Mouse (Mus musculus) CH12.LX (cell line): Measurements from ENCODE around the gene Safb2. TPM values are rescaled to one million over a fixed set of nuclear protein-coding genes. Genes with fewer than 3 reads are reported as not detected.

Experiments used
- DNase-seq: peaks from one replicate; pipeline ENCODE4 v3.0.0-alpha.2; 2013; ENCODE audit errors: extremely low read depth
- H3K27ac ChIP-seq: 2 replicates; pipeline ENCODE4 v1.5.1; 2012; ENCODE audit warnings: low read depth, mild to moderate bottlenecking, control low read depth, moderate library complexity; ENCODE audit not compliant: insufficient read depth
- H3K27me3 ChIP-seq: replicated peaks from 2 replicates; pipeline ENCODE3; 2012; ENCODE audit warnings: inconsistent platforms
- H3K36me3 ChIP-seq, 2 experiments: replicated peaks in 1 of 2; 2 replicates each; pipeline versions ENCODE3 to v1.6.1; 2012; ENCODE audit warnings: inconsistent platforms in 1 of 2, low read length in 1 of 2, mild to moderate bottlenecking in 1 of 2, mixed read lengths in 1 of 2, moderate library complexity in 1 of 2; ENCODE audit not compliant: control insufficient read depth in 1 of 2, insufficient read depth in 1 of 2
- H3K4me1 ChIP-seq, 2 experiments: 2 replicates each; pipeline ENCODE4 v1.6.1; 2012; ENCODE audit warnings: inconsistent platforms in 1 of 2, moderate library complexity in 1 of 2; ENCODE audit not compliant: insufficient read depth in 2 of 2, control insufficient read depth in 1 of 2
- H3K4me2 ChIP-seq: 2 replicates; pipeline ENCODE4 v1.6.1; 2012; ENCODE audit warnings: low read depth, mild to moderate bottlenecking, control low read depth; ENCODE audit not compliant: poor library complexity, insufficient read depth, severe bottlenecking
- H3K4me3 ChIP-seq, 3 experiments: fragments of 150-350 bp in 1 of 3; sonication (generic) in 1 of 3; replicated peaks in 1 of 3; 2 replicates each; pipeline versions ENCODE3 to v1.5.1; 2011 to 2012; ENCODE audit warnings: low read depth in 2 of 3, low read length in 2 of 3, mild to moderate bottlenecking in 2 of 3, moderate library complexity in 2 of 3, control low read depth in 1 of 3, improper control_type of control experiment in 1 of 3, inconsistent platforms in 1 of 3, mixed read lengths in 1 of 3; ENCODE audit not compliant: poor library complexity in 1 of 3
- H3K79me2 ChIP-seq: replicated peaks from 2 replicates; pipeline ENCODE4 v1.6.1; 2012; ENCODE audit warnings: mild to moderate bottlenecking, moderate library complexity; ENCODE audit not compliant: control insufficient read depth, poor library complexity, insufficient read depth, severe bottlenecking; ENCODE audit errors: extremely low read depth
- H3K9ac ChIP-seq: 2 replicates; pipeline ENCODE4 v1.6.1; 2012; ENCODE audit warnings: low read depth, mild to moderate bottlenecking, control low read depth, moderate library complexity; ENCODE audit not compliant: insufficient read depth
- H3K9me3 ChIP-seq: replicated peaks from 2 replicates; pipeline ENCODE3; 2012; ENCODE audit warnings: low read length, inconsistent platforms, mixed read lengths
- BHLHE40 ChIP-seq: IDR thresholded peaks from 2 replicates; pipeline ENCODE4 v1.6.1; 2011; ENCODE audit warnings: mild to moderate bottlenecking, low read depth, low read length, improper control_type of control experiment
- CHD1 ChIP-seq: IDR thresholded peaks from 2 replicates; pipeline ENCODE4 v1.6.1; 2012; ENCODE audit warnings: low read depth, low read length, improper control_type of control experiment, inconsistent platforms
- CHD2 ChIP-seq: IDR thresholded peaks from 2 replicates; pipeline ENCODE4 v1.6.1; 2011; ENCODE audit warnings: low read length, improper control_type of control experiment
- CTCF ChIP-seq, 2 experiments: IDR thresholded peaks in 1 of 2; conservative IDR thresholded peaks in 1 of 2; 2 replicates each; pipeline ENCODE4 v1.5.1; 2011 to 2012; ENCODE audit warnings: low read depth in 2 of 2, low read length in 2 of 2, improper control_type of control experiment in 1 of 2, inconsistent platforms in 1 of 2, mild to moderate bottlenecking in 1 of 2, moderate library complexity in 1 of 2
- EP300 ChIP-seq: IDR thresholded peaks from 2 replicates; pipeline ENCODE4 v1.6.1; 2011; ENCODE audit warnings: low read length, improper control_type of control experiment
- ETS1 ChIP-seq: conservative IDR thresholded peaks from 2 replicates; pipeline ENCODE4 v1.6.1; 2012; ENCODE audit warnings: low read depth, mild to moderate bottlenecking, inconsistent platforms, low read length, improper control_type of control experiment, moderate library complexity
- HCFC1 ChIP-seq: IDR thresholded peaks from 2 replicates; pipeline ENCODE4 v1.6.1; 2012; ENCODE audit warnings: low read depth, mild to moderate bottlenecking, inconsistent platforms, low read length, improper control_type of control experiment
- IRF4 ChIP-seq: IDR thresholded peaks from 2 replicates; pipeline ENCODE4 v1.6.1; 2014; ENCODE audit warnings: low read depth, mild to moderate bottlenecking, inconsistent platforms, low read length, improper control_type of control experiment
- JUN ChIP-seq: IDR thresholded peaks from 2 replicates; pipeline ENCODE4 v1.6.1; 2011; ENCODE audit warnings: low read depth, mild to moderate bottlenecking, low read length, improper control_type of control experiment, moderate library complexity; ENCODE audit not compliant: insufficient read depth
- MXI1 ChIP-seq: IDR thresholded peaks from 2 replicates; pipeline ENCODE4 v1.6.1; 2011; ENCODE audit warnings: mild to moderate bottlenecking, low read depth, low read length, improper control_type of control experiment
- MYC ChIP-seq: IDR thresholded peaks from 2 replicates; pipeline ENCODE4 v1.6.1; 2011; ENCODE audit warnings: low read depth, mild to moderate bottlenecking, improper control_type of control experiment, low read length
- PAX5 ChIP-seq: IDR thresholded peaks from 2 replicates; pipeline ENCODE4 v1.6.1; 2012; ENCODE audit warnings: low read length, inconsistent platforms, mixed read lengths
- POLR2AphosphoS2 ChIP-seq: IDR thresholded peaks from 2 replicates; pipeline ENCODE4 v1.6.1; 2011; ENCODE audit warnings: low read depth, low read length, improper control_type of control experiment
- RAD21 ChIP-seq: IDR thresholded peaks from 2 replicates; pipeline ENCODE4 v1.6.1; 2011; ENCODE audit warnings: low read depth, mild to moderate bottlenecking, low read length, improper control_type of control experiment, moderate library complexity
- RCOR1 ChIP-seq: conservative IDR thresholded peaks from 2 replicates; pipeline ENCODE4 v1.6.1; 2012; ENCODE audit warnings: low read depth, mild to moderate bottlenecking, inconsistent platforms, low read length, improper control_type of control experiment
- SIN3A ChIP-seq: IDR thresholded peaks from 2 replicates; pipeline ENCODE4 v1.6.1; 2012; ENCODE audit warnings: low read length, improper control_type of control experiment, inconsistent platforms
- SMC3 ChIP-seq: IDR thresholded peaks from 2 replicates; pipeline ENCODE4 v1.6.1; 2011; ENCODE audit warnings: low read depth, low read length, improper control_type of control experiment
- ZC3H11A ChIP-seq: IDR thresholded peaks from 2 replicates; pipeline ENCODE4 v1.6.1; 2012; ENCODE audit warnings: low read depth, mild to moderate bottlenecking, inconsistent platforms, low read length, improper control_type of control experiment
- ZKSCAN1 ChIP-seq: IDR thresholded peaks from 2 replicates; pipeline ENCODE4 v1.6.1; 2012; ENCODE audit warnings: low read depth, inconsistent platforms, low read length, improper control_type of control experiment, borderline replicate concordance
- ZMIZ1 ChIP-seq: IDR thresholded peaks from 2 replicates; pipeline ENCODE4 v1.6.1; 2012; ENCODE audit warnings: low read depth, mild to moderate bottlenecking, inconsistent platforms, low read length, improper control_type of control experiment
- dilution Hi-C: fragments of 300-500 bp; cut with MboI; formaldehyde crosslinking; loops from 2 replicates; pipeline ENCODE4 v1.14.3; 2020; ENCODE audit warnings: low sequenced_read_pairs; ENCODE audit not compliant: extremely low pct_unique_long_range_greater_than_20kb, extremely low pct_ligation_motif_present
- in situ Hi-C: fragments of 300-500 bp; cut with MboI; formaldehyde crosslinking; loops from 3 replicates; pipeline ENCODE4 v1.14.3; 2019; ENCODE audit warnings: low sequenced_read_pairs, low pct_ligation_motif_present, low pct_unique_long_range_greater_than_20kb, mixed read lengths
- polyA plus RNA-seq: library from polyadenylated mRNA; unstranded; fragments of >175 nt; gene quantifications from 2 replicates; pipeline ENCODE4 v1.2.1, GENCODE M21; 2012; ENCODE audit warnings: low read depth; ENCODE audit not compliant: insufficient read length
- total RNA-seq, 2 experiments: library from RNA; depleted of rRNA; stranded (reverse); fragments of 300-350 nt in 1 of 2; fragments of >200 nt in 1 of 2; gene quantifications; 2 replicates each; pipeline ENCODE4 v1.2.3; 2012 to 2014

The Safb2 gene
- total and polyA plus RNA-seq, 3 experiments: 13.8 to 170 (median 74.0) TPM

GRCm38 (mm10) chr17:56511707-56512090 lies 72.7 kb downstream of the Safb2 start (continued):
- TF ChIP-seq PAX5: no peak

- DNase-seq: no peak
These were observed 73.2 kb downstream of the Safb2 start for GRCm38 (mm10) chr17:56510970-56511706.

More at GRCm38 (mm10) chr17:56510970-56511706, 73.2 kb downstream of the Safb2 start:
- dilution Hi-C loops (no loop called here), in situ Hi-C loops (no loop called here)
- H3K4me3 ChIP-seq: no peak overlapping the region
- H3K36me3 ChIP-seq: no peaks in the 10 kb centered on the region
- H3K27ac ChIP-seq: no peak overlapping the region
- peaks cover 20% of the 10 kb centered on the region for H3K27me3 ChIP-seq
- no peak overlapping the region for H3K9ac ChIP-seq
- TF ChIP-seq CHD2: no peak
- TF ChIP-seq CTCF (conservative IDR thresholded peaks at IDR 0.05 in 1 of 2, IDR thresholded peaks at IDR 0.05 in 1 of 2; ENCODE audit: low read depth in 2 of 2, low read length in 2 of 2): no peak
- no peak for TF ChIP-seq JUN
- TF ChIP-seq IRF4: no peak
- TF ChIP-seq ZC3H11A: no peak
- TF ChIP-seq SIN3A: no peak
- no peak for TF ChIP-seq SMC3
- TF ChIP-seq CHD1: no peak
- TF ChIP-seq RAD21: no peak
- no peak for TF ChIP-seq MYC
- no peak for TF ChIP-seq ZMIZ1
- TF ChIP-seq RCOR1: no peak
- no peak for TF ChIP-seq HCFC1
- no peak for TF ChIP-seq POLR2AphosphoS2
- TF ChIP-seq BHLHE40: no peak
- TF ChIP-seq ZKSCAN1: no peak
- no peak for TF ChIP-seq MXI1
- no peak for TF ChIP-seq ETS1
- no peak for TF ChIP-seq EP300
- H3K4me2 ChIP-seq: no peak overlapping the region
- no peaks in the 10 kb centered on the region for H3K79me2 ChIP-seq
- peaks cover 23% of the 10 kb centered on the region for H3K9me3 ChIP-seq
- peaks cover 2 to 12% of the 10 kb centered on the region in 2 experiments; a peak in 1 of 4 replicates for H3K4me1 ChIP-seq

Other genes starting within 250 kb of the Safb2 start
- 31.6 and 41.1 TPM in 2 replicates for gene Ptprs, start 108.1 kb downstream of the Safb2 start, total RNA-seq (2012; rRNA removed)
- gene Ptprs, start 108.1 kb downstream of the Safb2 start, total RNA-seq (2014; rRNA removed): 10.4 and 11.3 TPM in 2 replicates
- 20.7 and 27.0 TPM in 2 replicates for gene Ptprs, start 108.1 kb downstream of the Safb2 start, polyA plus RNA-seq
- gene Znrf4, start 72.2 kb downstream of the Safb2 start, total RNA-seq (2012; rRNA removed): not detected in 2 replicates
- gene Znrf4, start 72.2 kb downstream of the Safb2 start, total RNA-seq (2014; rRNA removed): not detected in 2 replicates
- gene Znrf4, start 72.2 kb downstream of the Safb2 start, polyA plus RNA-seq: not detected in 2 replicates
- gene Gm20219, start 30.2 kb downstream of the Safb2 start, total RNA-seq (2012; rRNA removed): 0.42 TPM in 2 replicates
- gene Gm20219, start 30.2 kb downstream of the Safb2 start, total RNA-seq (2014; rRNA removed): not detected in 2 replicates
- gene Gm20219, start 30.2 kb downstream of the Safb2 start, polyA plus RNA-seq: 1.4 and 1.6 TPM in 2 replicates
- gene Safb, start 240 bp upstream of the Safb2 start, total RNA-seq (2012; rRNA removed): 75.9 and 88.5 TPM in 2 replicates
- 19.7 and 25.4 TPM in 2 replicates for gene Safb, start 240 bp upstream of the Safb2 start, total RNA-seq (2014; rRNA removed)
- gene Safb, start 240 bp upstream of the Safb2 start, polyA plus RNA-seq: 135 and 142 TPM in 2 replicates
- gene 2410015M20Rik, start 25.2 kb upstream of the Safb2 start, total RNA-seq (2012; rRNA removed): 249 and 272 TPM in 2 replicates
- gene 2410015M20Rik, start 25.2 kb upstream of the Safb2 start, total RNA-seq (2014; rRNA removed): 154 TPM in 2 replicates
- gene 2410015M20Rik, start 25.2 kb upstream of the Safb2 start, polyA plus RNA-seq: 178 and 202 TPM in 2 replicates
- gene Rpl36, start 28.8 kb upstream of the Safb2 start, total RNA-seq (2012; rRNA removed): 4,187 and 4,995 TPM in 2 replicates
- gene Rpl36, start 28.8 kb upstream of the Safb2 start, total RNA-seq (2014; rRNA removed): 1,342 and 1,734 TPM in 2 replicates
- 1,364 and 1,412 TPM in 2 replicates for gene Rpl36, start 28.8 kb upstream of the Safb2 start, polyA plus RNA-seq
- 115 and 151 TPM in 2 replicates for gene Lonp1, start 42.3 kb upstream of the Safb2 start, total RNA-seq (2012; rRNA removed)
- gene Lonp1, start 42.3 kb upstream of the Safb2 start, total RNA-seq (2014; rRNA removed): 65.4 and 69.6 TPM in 2 replicates
- 99.4 and 112 TPM in 2 replicates for gene Lonp1, start 42.3 kb upstream of the Safb2 start, polyA plus RNA-seq
- 0.21 and 0.25 TPM in 2 replicates for gene Catsperd, start 43.6 kb upstream of the Safb2 start, total RNA-seq (2012; rRNA removed)
- 0.16 and 0.49 TPM in 2 replicates for gene Catsperd, start 43.6 kb upstream of the Safb2 start, total RNA-seq (2014; rRNA removed)
- 0.36 and 0.45 TPM in 2 replicates for gene Catsperd, start 43.6 kb upstream of the Safb2 start, polyA plus RNA-seq
- gene Ranbp3, start 88.7 kb upstream of the Safb2 start, total RNA-seq (2012; rRNA removed): 77.9 and 91.6 TPM in 2 replicates
- 71.5 and 79.5 TPM in 2 replicates for gene Ranbp3, start 88.7 kb upstream of the Safb2 start, total RNA-seq (2014; rRNA removed)
- 86.0 and 86.8 TPM in 2 replicates for gene Ranbp3, start 88.7 kb upstream of the Safb2 start, polyA plus RNA-seq
- 201 and 207 TPM in 2 replicates for gene Ndufa11, start 133.2 kb upstream of the Safb2 start, total RNA-seq (2012; rRNA removed)
- 97.9 and 124 TPM in 2 replicates for gene Ndufa11, start 133.2 kb upstream of the Safb2 start, total RNA-seq (2014; rRNA removed)
- 131 and 155 TPM in 2 replicates for gene Ndufa11, start 133.2 kb upstream of the Safb2 start, polyA plus RNA-seq
- gene Vmac, start 133.4 kb upstream of the Safb2 start, total RNA-seq (2012; rRNA removed): 3.5 and 5.1 TPM in 2 replicates
- 3.2 and 4.2 TPM in 2 replicates for gene Vmac, start 133.4 kb upstream of the Safb2 start, total RNA-seq (2014; rRNA removed)
- 3.4 and 3.7 TPM in 2 replicates for gene Vmac, start 133.4 kb upstream of the Safb2 start, polyA plus RNA-seq
- 0.25 and 0.34 TPM in 2 replicates for gene Nrtn, start 172.9 kb upstream of the Safb2 start, total RNA-seq (2012; rRNA removed)
- not detected in 2 replicates for gene Nrtn, start 172.9 kb upstream of the Safb2 start, total RNA-seq (2014; rRNA removed)
- not detected in 2 replicates for gene Nrtn, start 172.9 kb upstream of the Safb2 start, polyA plus RNA-seq
- 57.5 and 62.1 TPM in 2 replicates for gene Dus3l, start 180.2 kb upstream of the Safb2 start, total RNA-seq (2012; rRNA removed)
- gene Dus3l, start 180.2 kb upstream of the Safb2 start, total RNA-seq (2014; rRNA removed): 32.0 and 35.8 TPM in 2 replicates
- 54.3 and 57.7 TPM in 2 replicates for gene Dus3l, start 180.2 kb upstream of the Safb2 start, polyA plus RNA-seq
- gene Prr22, start 185.7 kb upstream of the Safb2 start, total RNA-seq (2012; rRNA removed): 0.71 and 0.93 TPM in 2 replicates
- 0.15 and 0.18 TPM in 2 replicates for gene Prr22, start 185.7 kb upstream of the Safb2 start, total RNA-seq (2014; rRNA removed)
- gene Prr22, start 185.7 kb upstream of the Safb2 start, polyA plus RNA-seq: 1.3 and 1.6 TPM in 2 replicates
- gene Rfx2, start 246.4 kb upstream of the Safb2 start, total RNA-seq (2012; rRNA removed): 0.46 and 1.1 TPM in 2 replicates
- gene Rfx2, start 246.4 kb upstream of the Safb2 start, total RNA-seq (2014; rRNA removed): 0.16 TPM in 1 of 2 replicates, not detected in the other
- 0.34 and 0.35 TPM in 2 replicates for gene Rfx2, start 246.4 kb upstream of the Safb2 start, polyA plus RNA-seq